ENCODE assay signal across 9 mouse cellular contexts in the genomic region with DNA sequence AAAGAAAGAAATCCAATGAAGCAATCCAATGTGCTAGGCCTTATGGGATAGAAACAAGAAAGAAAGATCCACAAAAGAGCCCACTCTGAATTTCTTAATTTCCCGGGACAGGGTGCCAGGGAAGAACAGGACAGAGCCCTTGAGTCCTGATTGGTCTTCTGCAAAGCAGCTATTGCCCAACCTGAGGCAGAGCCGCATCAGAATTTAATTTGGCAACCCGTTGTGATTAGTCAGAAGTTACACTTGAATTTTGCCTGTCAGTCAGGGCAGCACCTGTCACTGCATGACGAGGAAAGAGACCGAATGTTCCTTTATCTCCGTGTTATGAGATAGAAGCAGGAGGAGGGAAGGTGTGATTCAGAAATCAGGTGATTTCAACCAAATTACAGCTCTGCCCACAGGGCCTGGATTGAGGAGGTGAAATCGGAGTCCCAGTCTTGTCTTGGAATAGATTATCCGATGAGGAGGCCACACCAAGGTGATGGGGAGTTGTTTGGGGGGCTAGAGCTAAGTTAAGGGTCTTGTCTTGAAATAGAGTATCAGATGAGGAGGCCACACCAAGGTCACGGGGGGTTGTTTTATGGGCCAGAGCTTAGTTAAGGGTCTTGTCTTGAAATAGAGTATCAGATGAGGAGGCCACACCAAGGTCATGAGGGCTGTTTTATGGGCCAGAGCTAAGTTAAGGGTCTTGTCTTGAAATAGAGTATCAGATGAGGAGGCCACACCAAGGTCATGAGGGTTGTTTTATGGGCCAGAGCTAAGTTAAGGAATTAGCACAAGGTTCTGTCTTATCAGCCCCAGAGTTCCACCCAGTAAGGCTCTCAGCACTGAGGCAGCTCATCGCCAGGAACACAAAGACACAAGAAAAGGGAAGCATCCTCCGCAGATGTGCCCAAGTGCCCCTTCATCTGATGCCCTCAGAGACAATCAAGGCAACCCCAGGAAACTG. TPM values are rescaled to one million over a fixed set of nuclear protein-coding genes. Genes with fewer than 3 reads are reported as not detected.
DNase-seq lines count a peak whose midpoint lies in the region; ATAC-seq and TF ChIP-seq lines count a peak whose summit lies in the region.
"Had no signal": no experiment of that assay in that cellular context is flagged by ENCODE, and none has a peak within 500 bp of the region (broad histone marks: within the 10 kb centered on the region; RNA-seq: fewer than 3 reads in every experiment).

A gene (plus strand): TSS at position 271 of the 949 bp plus-strand sequence.

- H3K9ac ChIP-seq in embryonic facial prominence, embryonic 14.5 days (ENCODE audit: low read depth, low read length): no peak within 1 kb of the TSS
- no peak within 1 kb of the TSS for H3K9ac ChIP-seq in lung, postnatal 0 days (replicated peaks; ENCODE audit: low read depth)
- H3K9ac ChIP-seq in heart, embryonic 15.5 days: no peak within 1 kb of the TSS
- no peak within 1 kb of the TSS for H3K9ac ChIP-seq in stomach, embryonic 15.5 days
- H3K9ac ChIP-seq in midbrain, embryonic 16.5 days (ENCODE audit: low read depth, low read length): no peak within 1 kb of the TSS

- H3K4me1 ChIP-seq in embryonic facial prominence, embryonic 14.5 days (ENCODE audit: control insufficient read depth, insufficient read depth, low read length): 0 out of 2 replicates have a peak, but pooled peaks cover 4% of the 10 kb centered on the region
- H3K4me1 ChIP-seq in embryonic facial prominence, embryonic 10.5 days: peaks cover 6% of the 10 kb centered on the region; the same call in 1 of the 2 replicates
- H3K4me1 ChIP-seq in lung, postnatal 0 days (ENCODE audit: insufficient read depth, low read depth, low read length): no peaks in the 10 kb centered on the region; the same call in 1 of the 2 replicates
- no peaks in the 10 kb centered on the region for H3K4me1 ChIP-seq in heart, embryonic 15.5 days (replicated peaks)
- no peaks in the 10 kb centered on the region for H3K4me1 ChIP-seq in stomach, embryonic 15.5 days
- H3K4me1 ChIP-seq in midbrain, embryonic 16.5 days (ENCODE audit: control insufficient read depth, insufficient read depth, low read length): no peaks in the 10 kb centered on the region

- no peak for ATAC-seq in embryonic facial prominence, embryonic 14.5 days (ENCODE audit: low read depth)
- no peak for ATAC-seq in lung, postnatal 0 days
- ATAC-seq in heart, embryonic 15.5 days (replicated peaks; ENCODE audit: insufficient number of reproducible peaks, insufficient read depth, low FRiP score, low read depth): no peak
- ATAC-seq in stomach, embryonic 15.5 days (ENCODE audit: insufficient read depth, low FRiP score, low read depth): no peak
- no peak for ATAC-seq in midbrain, embryonic 16.5 days

- WGBS in embryonic facial prominence, embryonic 14.5 days: 87% methylated on average over 11 of the region's 11 CpGs
- 88% methylated on average over 11 of the region's 11 CpGs for WGBS in embryonic facial prominence, embryonic 10.5 days
- 83% methylated on average over 11 of the region's 11 CpGs for WGBS in lung, postnatal 0 days
- 72% methylated on average over 11 of the region's 11 CpGs for WGBS in heart, embryonic 15.5 days
- WGBS in stomach, embryonic 15.5 days: 85% methylated on average over 11 of the region's 11 CpGs
- WGBS in midbrain, embryonic 16.5 days: 91% methylated on average over 11 of the region's 11 CpGs

- no peaks in the 10 kb centered on the region for H3K9me3 ChIP-seq in embryonic facial prominence, embryonic 14.5 days (ENCODE audit: control insufficient read depth, low read length)
- no peaks in the 10 kb centered on the region for H3K9me3 ChIP-seq in embryonic facial prominence, embryonic 10.5 days
- no peaks in the 10 kb centered on the region for H3K9me3 ChIP-seq in lung, postnatal 0 days (ENCODE audit: low read length)
- no peaks in the 10 kb centered on the region for H3K9me3 ChIP-seq in heart, embryonic 15.5 days (replicated peaks)
- no peaks in the 10 kb centered on the region for H3K9me3 ChIP-seq in stomach, embryonic 15.5 days
- H3K9me3 ChIP-seq in midbrain, embryonic 16.5 days (replicated peaks; ENCODE audit: control insufficient read depth, low read length, poor library complexity, severe bottlenecking): no peaks in the 10 kb centered on the region

- no peak within 1 kb of the TSS for H3K27ac ChIP-seq in embryonic facial prominence, embryonic 14.5 days (replicated peaks; ENCODE audit: low read depth, low read length)
- H3K27ac ChIP-seq in embryonic facial prominence, embryonic 10.5 days (replicated peaks): no peak within 1 kb of the TSS
- no peak within 1 kb of the TSS for H3K27ac ChIP-seq in lung, postnatal 0 days (ENCODE audit: low read length)
- H3K27ac ChIP-seq in heart, embryonic 15.5 days: no peak within 1 kb of the TSS
- H3K27ac ChIP-seq in stomach, embryonic 15.5 days: no peak within 1 kb of the TSS
- no peak within 1 kb of the TSS for H3K27ac ChIP-seq in midbrain, embryonic 16.5 days (ENCODE audit: low read length)

- no peak for TF ChIP-seq CTCF in lung, postnatal 0 days (IDR thresholded peaks at IDR 0.05)

- H3K27me3 ChIP-seq in embryonic facial prominence, embryonic 14.5 days (replicated peaks; ENCODE audit: control insufficient read depth, insufficient read depth, low read length): no peaks in the 10 kb centered on the region
- no peaks in the 10 kb centered on the region for H3K27me3 ChIP-seq in embryonic facial prominence, embryonic 10.5 days (replicated peaks; ENCODE audit: low read depth, poor library complexity, severe bottlenecking)
- no peaks in the 10 kb centered on the region for H3K27me3 ChIP-seq in lung, postnatal 0 days (replicated peaks; ENCODE audit: insufficient read depth, low read length)
- no peaks in the 10 kb centered on the region for H3K27me3 ChIP-seq in heart, embryonic 15.5 days
- no peaks in the 10 kb centered on the region for H3K27me3 ChIP-seq in stomach, embryonic 15.5 days (replicated peaks)
- no peaks in the 10 kb centered on the region for H3K27me3 ChIP-seq in midbrain, embryonic 16.5 days (ENCODE audit: control insufficient read depth, insufficient read depth, low read depth, low read length)

- no peak within 1 kb of the TSS for H3K4me2 ChIP-seq in embryonic facial prominence, embryonic 14.5 days (ENCODE audit: low read depth, low read length)
- H3K4me2 ChIP-seq in lung, postnatal 0 days (replicated peaks; ENCODE audit: low read depth, low read length): no peak within 1 kb of the TSS
- H3K4me2 ChIP-seq in heart, embryonic 15.5 days: no peak within 1 kb of the TSS
- H3K4me2 ChIP-seq in stomach, embryonic 15.5 days: no peak within 1 kb of the TSS
- H3K4me2 ChIP-seq in midbrain, embryonic 16.5 days (ENCODE audit: low read length): no peak within 1 kb of the TSS

- no peak within 1 kb of the TSS for H3K4me3 ChIP-seq in embryonic facial prominence, embryonic 14.5 days (ENCODE audit: low read depth, low read length)
- H3K4me3 ChIP-seq in embryonic facial prominence, embryonic 10.5 days: no peak within 1 kb of the TSS
- no peak within 1 kb of the TSS for H3K4me3 ChIP-seq in lung, postnatal 0 days (ENCODE audit: low read depth, low read length)
- no peak within 1 kb of the TSS for H3K4me3 ChIP-seq in heart, embryonic 15.5 days
- H3K4me3 ChIP-seq in stomach, embryonic 15.5 days (replicated peaks): no peak within 1 kb of the TSS
- H3K4me3 ChIP-seq in midbrain, embryonic 16.5 days (ENCODE audit: low read depth, low read length): no peak within 1 kb of the TSS

- no peaks in the 10 kb centered on the region for H3K36me3 ChIP-seq in embryonic facial prominence, embryonic 14.5 days (ENCODE audit: control insufficient read depth, insufficient read depth, low read length)
- H3K36me3 ChIP-seq in embryonic facial prominence, embryonic 10.5 days (replicated peaks): no peaks in the 10 kb centered on the region
- H3K36me3 ChIP-seq in lung, postnatal 0 days (ENCODE audit: insufficient read depth, low read length): no peaks in the 10 kb centered on the region
- no peaks in the 10 kb centered on the region for H3K36me3 ChIP-seq in heart, embryonic 15.5 days
- H3K36me3 ChIP-seq in stomach, embryonic 15.5 days: no peaks in the 10 kb centered on the region
- no peaks in the 10 kb centered on the region for H3K36me3 ChIP-seq in midbrain, embryonic 16.5 days (ENCODE audit: control insufficient read depth, insufficient read depth, low read length)

- DNase-seq in embryonic facial prominence, embryonic 14.5 days (ENCODE audit: low spot score): no peak
- no peak for DNase-seq in embryonic facial prominence, embryonic 10.5 days (ENCODE audit: low spot score)
- DNase-seq in lung, postnatal 0 days (ENCODE audit: low spot score): no peak
- DNase-seq in lung, postnatal 25 days (ENCODE audit: low spot score): no peak
- no peak for DNase-seq in cerebellum, postnatal 25 days
- DNase-seq: kidney, postnatal 36 days had no signal

- TF ChIP-seq EP300 in lung, postnatal 0 days (IDR thresholded peaks at IDR 0.05): no peak

RNA-seq across cellular contexts. Expression of the gene that starts here (rescaled TPM):
- 24.2 and 25.6 TPM in 2 replicates for polyA plus RNA-seq in embryonic facial prominence, embryonic 14.5 days (2014; fragmentation: Nextera tagmentation; extraction: Ambion mirVana)
- not detected in 2 replicates for polyA plus RNA-seq in embryonic facial prominence, embryonic 10.5 days (2016; fragmentation: Nextera tagmentation; extraction: Ambion mirVana)
- polyA plus RNA-seq in lung, postnatal 0 days (2015; fragmentation: Nextera tagmentation; extraction: Ambion mirVana): 801 and 895 TPM in 2 replicates
- polyA plus RNA-seq in heart, embryonic 15.5 days (2015; fragmentation: Nextera tagmentation; extraction: Ambion mirVana): 27.4 and 59.6 TPM in 2 replicates
- 40.9 and 130 TPM in 2 replicates for polyA plus RNA-seq in stomach, embryonic 15.5 days (2015; fragmentation: Nextera tagmentation; extraction: Ambion mirVana)
- 1.1 TPM in 2 replicates for polyA plus RNA-seq in midbrain, embryonic 16.5 days (2015; fragmentation: Nextera tagmentation; extraction: Ambion mirVana)
